ENCODE assay signal across 8 mouse cellular contexts in the genomic region with DNA sequence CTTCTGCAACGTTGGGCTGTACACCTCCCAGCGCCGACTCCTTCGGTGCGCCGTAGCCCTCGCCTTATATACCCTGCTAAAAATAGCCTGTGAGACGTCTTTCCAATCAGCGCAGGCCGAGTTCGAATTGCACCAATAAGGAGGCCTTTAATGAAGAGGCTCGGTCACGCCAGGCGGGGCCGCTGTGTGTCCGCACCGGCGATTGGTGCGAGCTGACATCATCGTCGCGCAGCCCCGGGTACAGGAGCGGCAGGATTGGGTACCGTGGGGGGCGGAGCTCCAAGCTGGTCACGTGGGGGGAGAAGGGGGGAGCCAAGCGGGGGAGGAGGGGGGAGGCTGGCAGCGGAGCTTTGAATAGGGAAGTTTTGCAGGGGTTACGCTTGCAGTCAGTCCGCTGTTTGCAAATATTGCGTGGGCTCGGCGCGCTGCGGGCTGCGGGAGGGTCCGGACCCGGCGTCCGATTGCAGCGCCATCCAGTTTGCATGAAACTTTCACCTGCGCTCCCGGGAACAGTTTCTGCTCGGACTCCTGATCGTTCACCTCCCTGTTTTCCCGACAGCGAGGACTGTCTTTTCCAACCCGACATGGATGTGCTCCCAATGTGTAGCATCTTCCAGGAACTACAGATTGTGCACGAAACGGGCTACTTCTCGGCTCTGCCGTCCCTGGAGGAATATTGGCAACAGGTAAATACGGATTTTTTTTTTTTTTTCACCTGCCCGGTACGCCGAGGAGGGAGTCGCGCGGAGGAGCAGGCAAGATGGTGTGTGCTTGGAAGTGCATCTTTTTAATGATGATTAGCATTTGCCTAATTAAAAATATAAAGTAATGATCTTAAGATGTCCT. TPM values are rescaled to one million over a fixed set of nuclear protein-coding genes. Genes with fewer than 3 reads are reported as not detected.
DNase-seq lines count a peak whose midpoint lies in the region; ATAC-seq lines count a peak whose summit lies in the region.

A gene (plus strand): TSS at position 326 of the 846 bp plus-strand sequence.

- H3K9ac ChIP-seq in forebrain, embryonic 14.5 days (ENCODE audit: low read length) = peak within 1 kb of the TSS; percentile 96
- H3K9ac ChIP-seq in neural tube, embryonic 15.5 days (replicated peaks) = peak within 1 kb of the TSS; percentile 77

- no peaks in the 10 kb centered on the region for H3K9me3 ChIP-seq in forebrain, embryonic 14.5 days (replicated peaks; ENCODE audit: control insufficient read depth, low read length)
- no peaks in the 10 kb centered on the region for H3K9me3 ChIP-seq in neural tube, embryonic 15.5 days (replicated peaks)

- no peaks in the 10 kb centered on the region for H3K27me3 ChIP-seq in forebrain, embryonic 14.5 days (replicated peaks; ENCODE audit: control insufficient read depth, insufficient read depth, low read length)
- no peaks in the 10 kb centered on the region for H3K27me3 ChIP-seq in neural tube, embryonic 15.5 days (replicated peaks)

- H3K4me3 ChIP-seq in forebrain, embryonic 14.5 days (ENCODE audit: low read depth, low read length) = peak within 1 kb of the TSS; percentile 59
- peak within 1 kb of the TSS; percentile 77 for H3K4me3 ChIP-seq in neural tube, embryonic 15.5 days (replicated peaks)

- peak; percentile 99 for ATAC-seq in forebrain, embryonic 14.5 days
- ATAC-seq in neural tube, embryonic 15.5 days (ENCODE audit: low FRiP score) = peak; percentile 99

- under 1% methylated on average over 56 of the region's 60 CpGs for WGBS in forebrain, embryonic 14.5 days
- under 1% methylated on average over 58 of the region's 60 CpGs for WGBS in neural tube, embryonic 15.5 days

- H3K4me1 ChIP-seq in forebrain, embryonic 14.5 days (ENCODE audit: control insufficient read depth, insufficient read depth, low read length) = peaks cover 6% of the 10 kb centered on the region; the same call in 1 of the 2 replicates
- H3K4me1 ChIP-seq in neural tube, embryonic 15.5 days = peaks cover 28% of the 10 kb centered on the region

- peaks cover 19% of the 10 kb centered on the region for H3K36me3 ChIP-seq in forebrain, embryonic 14.5 days (ENCODE audit: control insufficient read depth, insufficient read depth, low read length)
- peaks cover 15% of the 10 kb centered on the region for H3K36me3 ChIP-seq in neural tube, embryonic 15.5 days

- intact Hi-C loops in heart, postnatal 14 days (cut with DNase I) = loop anchor here (1.0 to 5.0 kb wide), 9 partner anchors 57 to 1194 kb away; no protein-coding TSS in a partner anchor

- peak within 1 kb of the TSS; percentile 70 for H3K4me2 ChIP-seq in forebrain, embryonic 14.5 days (ENCODE audit: low read length)
- peak within 1 kb of the TSS; percentile 68 for H3K4me2 ChIP-seq in neural tube, embryonic 15.5 days

- DNase-seq in ES-CJ7 (ENCODE audit: low read depth, low spot score) = peak; percentile 99
- DNase-seq in cerebellum, adult 11 months = peak; percentile 100
- DNase-seq in forebrain, embryonic 14.5 days (ENCODE audit: low spot score) = peak; percentile 100
- DNase-seq in heart, postnatal 14 days = peak; percentile 98 to 99
- DNase-seq in layer of hippocampus, adult 11-12 months (ENCODE audit: low spot score) = peak; percentile 100
- peak; percentile 100 for DNase-seq in lung, adult 18-20 months
- DNase-seq in testis, postnatal 14 days (ENCODE audit: low spot score) = peak; percentile 99

- peak within 1 kb of the TSS; percentile 99 for H3K27ac ChIP-seq in forebrain, embryonic 14.5 days (ENCODE audit: low read depth, low read length)
- peak within 1 kb of the TSS; percentile 97 for H3K27ac ChIP-seq in neural tube, embryonic 15.5 days (replicated peaks)

RNA-seq across cellular contexts. Expression of the gene that starts here (rescaled TPM):
- 56.9 and 80.8 TPM in 2 replicates for polyA plus RNA-seq in forebrain, embryonic 14.5 days (2014; fragmentation: Nextera tagmentation; extraction: Ambion mirVana)
- total RNA-seq in heart, postnatal 14 days (2021) = 10 to 100 TPM; 76.8 to 80.6 TPM
- 88.2 and 90.5 TPM in 2 replicates for polyA plus RNA-seq in neural tube, embryonic 15.5 days (2015; fragmentation: Nextera tagmentation; extraction: Ambion mirVana)

Comparison
In these comparisons a context has a peak if more than half of its experiments do, and no peak if none do; other contexts are left out.
1. Peak in every context shown above with its lines: DNase-seq, ATAC-seq, H3K4me3 ChIP-seq and H3K27ac ChIP-seq.